In genomic region chr11:98785214-98785613, GRCm38 (mm10) we compare ENCODE assay signal across 9 mouse cellular contexts. TPM values are rescaled to one million over a fixed set of nuclear protein-coding genes. Genes with fewer than 3 reads are reported as not detected.
DNase-seq lines count a peak whose midpoint lies in the region; ATAC-seq lines count a peak whose summit lies in the region.
"Had no signal": no experiment of that assay in that cellular context is flagged by ENCODE, and none has a peak within 500 bp of the region (broad histone marks: within the 10 kb centered on the region; RNA-seq: fewer than 3 reads in every experiment).

No protein-coding gene starts in this region.

- no peak for ATAC-seq in cerebellum, adult (ENCODE audit: insufficient number of reproducible peaks, low FRiP score, low TSS enrichment)

- no peaks in the 10 kb centered on the region for H3K9me3 ChIP-seq in heart, embryonic 10.5 days
- H3K9me3 ChIP-seq: midbrain, embryonic 12.5 days had no signal

- no peaks in the 10 kb centered on the region for H3K36me3 ChIP-seq in heart, embryonic 10.5 days
- H3K36me3 ChIP-seq: midbrain, embryonic 12.5 days had no signal

- peaks cover 77% of the 10 kb centered on the region for H3K4me1 ChIP-seq in heart, embryonic 10.5 days

- H3K27me3 ChIP-seq in heart, embryonic 10.5 days (ENCODE audit: insufficient read depth, poor library complexity, severe bottlenecking): no peaks in the 10 kb centered on the region

- peak; percentile 29 to 47 for DNase-seq in cerebellum, adult 18-20 months
- DNase-seq in cerebellum, postnatal 36 days: peak; percentile 23 to 43
- DNase-seq in heart, embryonic 10.5 days (ENCODE audit: low spot score): no peak
- peak; percentile 61 for DNase-seq in kidney, postnatal 10 days
- peak; percentile 88 for DNase-seq in skeletal muscle tissue, adult 2 months (ENCODE audit: low read depth, low spot score)
- DNase-seq in testis, postnatal 14 days (ENCODE audit: low spot score): no peak
- DNase-seq in thymus, postnatal 4 days: no peak

- WGBS in heart, embryonic 10.5 days: 54% methylated on average over 10 of the region's 10 CpGs

- H3K4me3 ChIP-seq in heart, embryonic 10.5 days: no peak overlapping the region
- H3K4me3 ChIP-seq: midbrain, embryonic 12.5 days had no signal

- H3K27ac ChIP-seq in heart, embryonic 10.5 days: peak overlapping the region; percentile 92

RNA-seq across cellular contexts. Expression of gene Nr1d1, which starts 10.1 kb away (rescaled TPM):
- polyA plus RNA-seq in heart, embryonic 10.5 days (2016; fragmentation: Nextera tagmentation; extraction: Ambion mirVana): 3.6 and 5.9 TPM in 2 replicates

RNA-seq across cellular contexts. Expression of gene Msl1, which starts 10.1 kb away (rescaled TPM):
- polyA plus RNA-seq in heart, embryonic 10.5 days (2016; fragmentation: Nextera tagmentation; extraction: Ambion mirVana): 14.0 and 21.6 TPM in 2 replicates

RNA-seq across cellular contexts. Expression of gene Casc3, which starts 19.5 kb away (rescaled TPM):
- 29.5 and 37.2 TPM in 2 replicates for polyA plus RNA-seq in heart, embryonic 10.5 days (2016; fragmentation: Nextera tagmentation; extraction: Ambion mirVana)

RNA-seq across cellular contexts. Expression of gene Thra, which starts 44.8 kb away (rescaled TPM):
- 19.2 and 23.2 TPM in 2 replicates for polyA plus RNA-seq in heart, embryonic 10.5 days (2016; fragmentation: Nextera tagmentation; extraction: Ambion mirVana)

RNA-seq across cellular contexts. Expression of gene Rapgefl1, which starts 51.4 kb away (rescaled TPM):
- 0.78 and 0.87 TPM in 2 replicates for polyA plus RNA-seq in heart, embryonic 10.5 days (2016; fragmentation: Nextera tagmentation; extraction: Ambion mirVana)

Comparison
In these comparisons a context has a peak if more than half of its experiments do, and no peak if none do; other contexts are left out.
1. DNase-seq: peak in cerebellum, adult 18-20 months (2 of 2), cerebellum, postnatal 36 days (2 of 2), kidney, postnatal 10 days (single experiment) and skeletal muscle tissue, adult 2 months (single experiment); none in heart, embryonic 10.5 days (single experiment), testis, postnatal 14 days (single experiment) and thymus, postnatal 4 days (single experiment).